Mouse (Mus musculus): Measurements from ENCODE around the gene Gm14085. TPM values are rescaled to one million over a fixed set of nuclear protein-coding genes. Genes with fewer than 3 reads are reported as not detected.

Gene Gm14085
- total and polyA plus RNA-seq, 3 experiments = 0.12 to 0.22 TPM; not detected in 1

- no peaks in the 10 kb centered on the region for H3K9me3 ChIP-seq (replicated peaks; ENCODE audit: insufficient read depth, low read length)
- H3K27me3 ChIP-seq (ENCODE audit: control insufficient read depth in 1 of 2, insufficient read depth in 2 of 2, low read length in 2 of 2) = peaks cover 0 to 2% of the 10 kb centered on the region in 2 experiments; a peak in 2 of 4 replicates
- H3K36me3 ChIP-seq (ENCODE audit: control insufficient read depth in 1 of 2, insufficient read depth in 2 of 2, low read length in 2 of 2) = no peaks in the 10 kb centered on the region
- no peaks in the 10 kb centered on the region for H3K79me2 ChIP-seq (ENCODE audit: control insufficient read depth, insufficient read depth, low read length, poor library complexity)
- H3K4me1 ChIP-seq (ENCODE audit: control insufficient read depth in 1 of 2, insufficient read depth in 2 of 2, low read length in 2 of 2) = no peaks in the 10 kb centered on the region
- no peak overlapping the region for H3K4me3 ChIP-seq (ENCODE audit: control insufficient read depth in 1 of 2, insufficient read depth in 1 of 2, low read depth in 2 of 2, low read length in 2 of 2)
- no peak for DNase-seq (ENCODE audit: low read depth, low spot score)
- no peak overlapping the region for H3K9ac ChIP-seq (ENCODE audit: control insufficient read depth, low read depth, low read length, poor library complexity, severe bottlenecking)
- TF ChIP-seq RAD21 (IDR thresholded peaks at IDR 0.05; ENCODE audit: low read depth, low read length) (no peak), SMC3 (IDR thresholded peaks at IDR 0.05; ENCODE audit: low read depth, low read length) (no peak), ZNF384 (IDR thresholded peaks at IDR 0.05; ENCODE audit: low read depth, low read length) (no peak), ETS1 (IDR thresholded peaks at IDR 0.05; ENCODE audit: low read depth, low read length) (no peak), SIN3A (IDR thresholded peaks at IDR 0.05; ENCODE audit: low read length) (no peak), HCFC1 (IDR thresholded peaks at IDR 0.05; ENCODE audit: low read depth, low read length) (no peak), TAL1 (IDR thresholded peaks at IDR 0.05; ENCODE audit: low read length) (no peak), GABPA (IDR thresholded peaks at IDR 0.05; ENCODE audit: low read depth, low read length) (no peak), USF1 (IDR thresholded peaks at IDR 0.05; ENCODE audit: low read depth, low read length) (no peak), MYC (IDR thresholded peaks at IDR 0.05; ENCODE audit: low read depth, low read length) (no peak), E2F4 (IDR thresholded peaks at IDR 0.05; ENCODE audit: borderline replicate concordance, low read depth, low read length) (no peak), GATA1 (IDR thresholded peaks at IDR 0.05; ENCODE audit: low read depth, low read length) (no peak), ZKSCAN1 (IDR thresholded peaks at IDR 0.05; ENCODE audit: low read depth, low read length) (no peak), UBTF (IDR thresholded peaks at IDR 0.05; ENCODE audit: borderline replicate concordance, insufficient read depth, low read depth, low read length) (no peak), CTCF (IDR thresholded peaks at IDR 0.05 in 2 of 3, conservative IDR thresholded peaks at IDR 0.05 in 1 of 3; ENCODE audit: control insufficient read depth in 1 of 3, insufficient read depth in 1 of 3, low read depth in 2 of 3, low read length in 3 of 3, poor library complexity in 1 of 3, severe bottlenecking in 1 of 3) (no peak), ZC3H11A (IDR thresholded peaks at IDR 0.05; ENCODE audit: low read depth, low read length) (no peak)
- H3K27ac ChIP-seq (ENCODE audit: control insufficient read depth, low read depth, low read length) = no peak overlapping the region
Observed at GRCm38 (mm10) chr2:122572438-122572837, 87.7 kb downstream of the Gm14085 start.

- no peaks in the 10 kb centered on the region for H3K9me3 ChIP-seq (replicated peaks; ENCODE audit: insufficient read depth, low read length)
- TF ChIP-seq JUND (IDR thresholded peaks at IDR 0.05; ENCODE audit: low read depth, low read length) (no peak), SMC3 (IDR thresholded peaks at IDR 0.05; ENCODE audit: low read depth, low read length) (no peak), MXI1 (IDR thresholded peaks at IDR 0.05; ENCODE audit: low read depth, low read length) (no peak), RCOR1 (IDR thresholded peaks at IDR 0.05; ENCODE audit: low read depth, low read length) (no peak), GABPA (IDR thresholded peaks at IDR 0.05; ENCODE audit: low read depth, low read length) (no peak), KAT2A (conservative IDR thresholded peaks at IDR 0.05; ENCODE audit: low read depth, low read length) (no peak), USF1 (IDR thresholded peaks at IDR 0.05; ENCODE audit: low read depth, low read length) (no peak), USF2 (IDR thresholded peaks at IDR 0.05; ENCODE audit: borderline replicate concordance in 1 of 2, insufficient read depth in 1 of 2, low read depth in 1 of 2, low read length in 2 of 2) (no peak), MAFK (IDR thresholded peaks at IDR 0.05; ENCODE audit: borderline replicate concordance, low read depth, low read length) (no peak), E2F4 (IDR thresholded peaks at IDR 0.05; ENCODE audit: borderline replicate concordance, low read depth, low read length) (no peak), GATA1 (IDR thresholded peaks at IDR 0.05; ENCODE audit: low read depth, low read length) (no peak), HCFC1 (IDR thresholded peaks at IDR 0.05; ENCODE audit: low read depth, low read length) (no peak), TBP (IDR thresholded peaks at IDR 0.05; ENCODE audit: low read depth, low read length) (no peak), NELFE (IDR thresholded peaks at IDR 0.05; ENCODE audit: low read depth, low read length) (no peak), POLR2AphosphoS5 (IDR thresholded peaks at IDR 0.05; ENCODE audit: borderline replicate concordance, low read depth, low read length) (no peak), ELF1 (IDR thresholded peaks at IDR 0.05; ENCODE audit: low read depth, low read length) (no peak), RAD21 (IDR thresholded peaks at IDR 0.05; ENCODE audit: low read depth, low read length) (no peak), CHD2 (IDR thresholded peaks at IDR 0.05; ENCODE audit: low read length) (no peak), MAZ (IDR thresholded peaks at IDR 0.05; ENCODE audit: low read depth, low read length) (no peak), CTCF (IDR thresholded peaks at IDR 0.05 in 2 of 3, conservative IDR thresholded peaks at IDR 0.05 in 1 of 3; ENCODE audit: control insufficient read depth in 1 of 3, insufficient read depth in 1 of 3, low read depth in 2 of 3, low read length in 3 of 3, poor library complexity in 1 of 3, severe bottlenecking in 1 of 3) (no peak)
- no peak overlapping the region for H3K9ac ChIP-seq (ENCODE audit: control insufficient read depth, low read depth, low read length, poor library complexity, severe bottlenecking)
- no peak overlapping the region for H3K4me3 ChIP-seq (ENCODE audit: control insufficient read depth in 1 of 2, insufficient read depth in 1 of 2, low read depth in 2 of 2, low read length in 2 of 2)
- no peaks in the 10 kb centered on the region for H3K36me3 ChIP-seq (ENCODE audit: control insufficient read depth in 1 of 2, insufficient read depth in 2 of 2, low read length in 2 of 2)
- no peaks in the 10 kb centered on the region for H3K4me1 ChIP-seq (ENCODE audit: control insufficient read depth in 1 of 2, insufficient read depth in 2 of 2, low read length in 2 of 2)
- H3K27me3 ChIP-seq (ENCODE audit: control insufficient read depth in 1 of 2, insufficient read depth in 2 of 2, low read length in 2 of 2) = peaks cover 0 to 2% of the 10 kb centered on the region in 2 experiments; a peak in 2 of 4 replicates
- H3K27ac ChIP-seq (ENCODE audit: control insufficient read depth, low read depth, low read length) = no peak overlapping the region
- DNase-seq (ENCODE audit: low read depth, low spot score) = no peak
- H3K79me2 ChIP-seq (ENCODE audit: control insufficient read depth, insufficient read depth, low read length, poor library complexity) = no peaks in the 10 kb centered on the region
Observed at GRCm38 (mm10) chr2:122575470-122575869, 90.7 kb downstream of the Gm14085 start.
